In genomic region chr8:4254001-4254400, GRCm38 (mm10) we compare ENCODE assay signal across 8 mouse cellular contexts. TPM values are rescaled to one million over a fixed set of nuclear protein-coding genes. Genes with fewer than 3 reads are reported as not detected.
DNase-seq lines count a peak whose midpoint lies in the region; ATAC-seq and TF ChIP-seq lines count a peak whose summit lies in the region.

No protein-coding gene starts in this region.

- TF ChIP-seq CTCF in olfactory bulb, adult 2 months (IDR thresholded peaks at IDR 0.05; ENCODE audit: insufficient read depth, low read depth, low read length), result no peak

- H3K27ac ChIP-seq in forebrain, embryonic 14.5 days (ENCODE audit: low read depth, low read length), result peak overlapping the region; percentile 92; the same call in 1 of the 2 replicates
- peak overlapping the region; percentile 13; the same call in 1 of the 2 replicates for H3K27ac ChIP-seq in liver, embryonic 11.5 days (ENCODE audit: low read depth, low read length)
- no peak overlapping the region for H3K27ac ChIP-seq in olfactory bulb, adult 2 months (ENCODE audit: insufficient read depth, low read depth, low read length)

- peak; percentile 91 for DNase-seq in adipocyte (ENCODE audit: low spot score)
- peak; percentile 89 for DNase-seq in forebrain, embryonic 14.5 days (ENCODE audit: low spot score)
- DNase-seq in kidney, adult 11 months, result peak; percentile 83
- DNase-seq in liver, embryonic 11.5 days (ENCODE audit: low spot score), result no peak

- peaks cover 44% of the 10 kb centered on the region for H3K36me3 ChIP-seq in erythroblast, embryonic 14.5 days (ENCODE audit: control insufficient read depth)
- H3K36me3 ChIP-seq in forebrain, embryonic 14.5 days (ENCODE audit: control insufficient read depth, insufficient read depth, low read length), result peaks cover 42% of the 10 kb centered on the region
- peaks cover 14% of the 10 kb centered on the region for H3K36me3 ChIP-seq in liver, embryonic 11.5 days (ENCODE audit: control insufficient read depth, insufficient read depth, low read length)

- no peaks in the 10 kb centered on the region for H3K9me3 ChIP-seq in erythroblast, embryonic 14.5 days (ENCODE audit: control insufficient read depth, low read length)
- H3K9me3 ChIP-seq in forebrain, embryonic 14.5 days (replicated peaks; ENCODE audit: control insufficient read depth, low read length), result no peaks in the 10 kb centered on the region
- no peaks in the 10 kb centered on the region for H3K9me3 ChIP-seq in liver, embryonic 11.5 days (ENCODE audit: control insufficient read depth, low read length)

- peak overlapping the region; percentile 32; the same call in 1 of the 2 replicates for H3K9ac ChIP-seq in forebrain, embryonic 14.5 days (ENCODE audit: low read length)
- H3K9ac ChIP-seq in liver, embryonic 11.5 days (ENCODE audit: low read depth, low read length), result no peak overlapping the region

- H3K4me1 ChIP-seq in erythroblast, embryonic 14.5 days (ENCODE audit: control insufficient read depth), result peaks cover 58% of the 10 kb centered on the region
- peaks cover 22% of the 10 kb centered on the region for H3K4me1 ChIP-seq in forebrain, embryonic 14.5 days (ENCODE audit: control insufficient read depth, insufficient read depth, low read length)
- H3K4me1 ChIP-seq in liver, embryonic 11.5 days (replicated peaks; ENCODE audit: control insufficient read depth, insufficient read depth, low read length), result peaks cover 34% of the 10 kb centered on the region
- H3K4me1 ChIP-seq in olfactory bulb, adult 2 months (ENCODE audit: control insufficient read depth, insufficient read depth, low read length), result peaks cover 46% of the 10 kb centered on the region

- peaks cover 4% of the 10 kb centered on the region; the same call in 1 of the 2 replicates for H3K27me3 ChIP-seq in erythroblast, embryonic 14.5 days (ENCODE audit: control insufficient read depth)
- H3K27me3 ChIP-seq in forebrain, embryonic 14.5 days (replicated peaks; ENCODE audit: control insufficient read depth, insufficient read depth, low read length), result no peaks in the 10 kb centered on the region
- no peaks in the 10 kb centered on the region for H3K27me3 ChIP-seq in liver, embryonic 11.5 days (replicated peaks; ENCODE audit: control insufficient read depth, insufficient read depth, low read length)

- H3K4me3 ChIP-seq in erythroblast, embryonic 14.5 days (replicated peaks), result peak overlapping the region; percentile 67
- peak overlapping the region; percentile 90; the same call in 1 of the 2 replicates for H3K4me3 ChIP-seq in forebrain, embryonic 14.5 days (ENCODE audit: low read depth, low read length)
- H3K4me3 ChIP-seq in liver, embryonic 11.5 days (ENCODE audit: low read depth, low read length), result peak overlapping the region; percentile 85
- H3K4me3 ChIP-seq in olfactory bulb, adult 2 months (ENCODE audit: insufficient read depth, low read depth, low read length), result peak overlapping the region; percentile 13; the same call in 1 of the 2 replicates

- TF ChIP-seq POLR2A in olfactory bulb, adult 2 months (IDR thresholded peaks at IDR 0.05; ENCODE audit: insufficient read depth, low read depth, low read length), result no peak

- peak overlapping the region; percentile 68 for H3K4me2 ChIP-seq in forebrain, embryonic 14.5 days (ENCODE audit: low read length)
- H3K4me2 ChIP-seq in liver, embryonic 11.5 days, result peak overlapping the region; percentile 92

- WGBS in forebrain, embryonic 14.5 days, result 39% methylated on average over 6 of the region's 6 CpGs
- 70% methylated on average over 6 of the region's 6 CpGs for WGBS in liver, embryonic 11.5 days
- WGBS in olfactory bulb, adult 2 months, result 25% methylated on average over 6 of the region's 6 CpGs

- no peak for ATAC-seq in erythroblast, adult 5-6 weeks (replicated peaks; ENCODE audit: low FRiP score, poor library complexity, severe bottlenecking)
- no peak for ATAC-seq in forebrain, embryonic 14.5 days
- ATAC-seq in liver, embryonic 11.5 days (replicated peaks; ENCODE audit: low FRiP score), result no peak
- ATAC-seq in monocyte, adult 5-6 weeks (replicated peaks; ENCODE audit: insufficient number of reproducible peaks, low FRiP score, low TSS enrichment, poor library complexity, severe bottlenecking), result no peak

RNA-seq across cellular contexts. Expression of gene Snapc2, which starts 1.1 kb away (rescaled TPM):
- 5.1 and 6.0 TPM in 2 replicates for polyA plus RNA-seq in erythroblast, embryonic 14.5 days (2012)
- total RNA-seq in erythroblast, adult 5-6 weeks (2015; ENCODE audit: low replicate concordance), result 6.3 and 13.8 TPM in 2 replicates
- 0.68 and 0.84 TPM in 2 replicates for total RNA-seq in erythroblast, adult 5-6 weeks (2017; ENCODE audit: low replicate concordance)
- 59.9 and 81.8 TPM in 2 replicates for polyA plus RNA-seq in forebrain, embryonic 14.5 days (2014; fragmentation: Nextera tagmentation; extraction: Ambion mirVana)
- polyA plus RNA-seq in liver, embryonic 11.5 days (2014; fragmentation: Nextera tagmentation; extraction: Ambion mirVana), result 39.3 and 41.8 TPM in 2 replicates
- polyA plus RNA-seq in olfactory bulb, adult 2 months (2012; ENCODE audit: insufficient read depth, insufficient read length, low replicate concordance, missing spikeins), result not detected in 2 replicates
- 4.6 to 7.5 TPM (median 6.2 TPM) in 3 replicates for total RNA-seq in monocyte, adult 5-6 weeks (2017)

RNA-seq across cellular contexts. Expression of gene Ctxn1, which starts 5.1 kb away (rescaled TPM):
- polyA plus RNA-seq in erythroblast, embryonic 14.5 days (2012), result 0.32 and 0.42 TPM in 2 replicates
- not detected in 2 replicates for total RNA-seq in erythroblast, adult 5-6 weeks (2015; ENCODE audit: low replicate concordance)
- 0.34 TPM in 1 of 2 replicates, not detected in the other for total RNA-seq in erythroblast, adult 5-6 weeks (2017; ENCODE audit: low replicate concordance)
- polyA plus RNA-seq in forebrain, embryonic 14.5 days (2014; fragmentation: Nextera tagmentation; extraction: Ambion mirVana), result 236 and 302 TPM in 2 replicates
- polyA plus RNA-seq in liver, embryonic 11.5 days (2014; fragmentation: Nextera tagmentation; extraction: Ambion mirVana), result 21.4 and 23.2 TPM in 2 replicates
- polyA plus RNA-seq in olfactory bulb, adult 2 months (2012; ENCODE audit: insufficient read depth, insufficient read length, low replicate concordance, missing spikeins), result not detected in 2 replicates
- total RNA-seq in monocyte, adult 5-6 weeks (2017), result 0.29 to 1.5 TPM in 2 of 3 replicates, not detected in the other

RNA-seq across cellular contexts. Expression of gene Tgfbr3l, which starts 6.0 kb away (rescaled TPM):
- polyA plus RNA-seq in erythroblast, embryonic 14.5 days (2012), result 1.1 and 1.3 TPM in 2 replicates
- total RNA-seq in erythroblast, adult 5-6 weeks (2015; ENCODE audit: low replicate concordance), result 6.1 TPM in 1 of 2 replicates, not detected in the other
- 0.43 TPM in 1 of 2 replicates, not detected in the other for total RNA-seq in erythroblast, adult 5-6 weeks (2017; ENCODE audit: low replicate concordance)
- 2.1 and 2.8 TPM in 2 replicates for polyA plus RNA-seq in forebrain, embryonic 14.5 days (2014; fragmentation: Nextera tagmentation; extraction: Ambion mirVana)
- polyA plus RNA-seq in liver, embryonic 11.5 days (2014; fragmentation: Nextera tagmentation; extraction: Ambion mirVana), result 1.5 and 1.7 TPM in 2 replicates
- polyA plus RNA-seq in olfactory bulb, adult 2 months (2012; ENCODE audit: insufficient read depth, insufficient read length, low replicate concordance, missing spikeins), result not detected in 2 replicates
- 0.95 to 1.8 TPM (median 0.97 TPM) in 3 replicates for total RNA-seq in monocyte, adult 5-6 weeks (2017)

RNA-seq across cellular contexts. Expression of gene Gm49320, which starts 15.3 kb away (rescaled TPM):
- 0.25 and 0.38 TPM in 2 replicates for polyA plus RNA-seq in erythroblast, embryonic 14.5 days (2012)
- 0.84 TPM in 1 of 2 replicates, not detected in the other for total RNA-seq in erythroblast, adult 5-6 weeks (2015; ENCODE audit: low replicate concordance)
- not detected in 2 replicates for total RNA-seq in erythroblast, adult 5-6 weeks (2017; ENCODE audit: low replicate concordance)
- polyA plus RNA-seq in forebrain, embryonic 14.5 days (2014; fragmentation: Nextera tagmentation; extraction: Ambion mirVana), result 0.51 TPM in 1 of 2 replicates, not detected in the other
- polyA plus RNA-seq in liver, embryonic 11.5 days (2014; fragmentation: Nextera tagmentation; extraction: Ambion mirVana), result 0.21 and 0.74 TPM in 2 replicates
- polyA plus RNA-seq in olfactory bulb, adult 2 months (2012; ENCODE audit: insufficient read depth, insufficient read length, low replicate concordance, missing spikeins), result not detected in 2 replicates
- not detected in 3 replicates for total RNA-seq in monocyte, adult 5-6 weeks (2017)

RNA-seq across cellular contexts. Expression of gene Map2k7, which starts 15.5 kb away (rescaled TPM):
- polyA plus RNA-seq in erythroblast, embryonic 14.5 days (2012), result 9.1 and 9.9 TPM in 2 replicates
- total RNA-seq in erythroblast, adult 5-6 weeks (2015; ENCODE audit: low replicate concordance), result 16.3 and 22.4 TPM in 2 replicates
- 6.6 and 8.6 TPM in 2 replicates for total RNA-seq in erythroblast, adult 5-6 weeks (2017; ENCODE audit: low replicate concordance)
- 20.3 and 22.7 TPM in 2 replicates for polyA plus RNA-seq in forebrain, embryonic 14.5 days (2014; fragmentation: Nextera tagmentation; extraction: Ambion mirVana)
- polyA plus RNA-seq in liver, embryonic 11.5 days (2014; fragmentation: Nextera tagmentation; extraction: Ambion mirVana), result 11.8 and 13.9 TPM in 2 replicates
- polyA plus RNA-seq in olfactory bulb, adult 2 months (2012; ENCODE audit: insufficient read depth, insufficient read length, low replicate concordance, missing spikeins), result not detected in 2 replicates
- 42.6 to 60.0 TPM (median 43.3 TPM) in 3 replicates for total RNA-seq in monocyte, adult 5-6 weeks (2017)

Comparison
In these comparisons a context has a peak if more than half of its experiments do, and no peak if none do; other contexts are left out.
1. H3K4me3 ChIP-seq: peak in every context shown above with its lines; median percentile 90 in forebrain, embryonic 14.5 days; 85 in liver, embryonic 11.5 days; 67 in erythroblast, embryonic 14.5 days; 13 in olfactory bulb, adult 2 months.